Mouse (Mus musculus): ENCODE measurements at regions not wholly inside any gene's neighbourhood (a gene's known extent, or its start where the extent isn't known, plus 50 kb on each side); places are given as distances from the start of the nearest gene placed in this dataset.

DNA sequence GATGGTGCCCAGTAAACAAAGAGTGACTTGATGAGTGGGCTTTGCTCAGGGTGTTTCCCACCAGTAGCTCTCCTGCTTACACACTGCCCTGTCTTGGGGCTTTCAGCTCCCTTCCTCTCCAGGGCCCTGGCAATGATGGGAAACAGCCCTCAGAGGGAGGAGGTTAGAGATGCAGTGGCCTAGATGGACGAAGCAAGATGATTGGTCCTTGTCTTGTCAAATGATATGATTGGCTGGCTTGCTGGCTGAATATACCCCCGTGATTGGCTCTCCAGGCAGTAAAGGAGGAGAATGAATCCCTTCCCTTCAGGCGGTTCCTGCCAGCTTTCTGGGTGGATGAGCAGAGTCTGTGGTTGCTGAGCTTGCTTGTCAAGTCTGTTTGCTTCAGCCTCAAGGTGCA is 74.8 kb upstream of the Ncam1 start:
- DNase-seq (ENCODE audit: low read depth, low spot score) = peak; percentile 82

DNA sequence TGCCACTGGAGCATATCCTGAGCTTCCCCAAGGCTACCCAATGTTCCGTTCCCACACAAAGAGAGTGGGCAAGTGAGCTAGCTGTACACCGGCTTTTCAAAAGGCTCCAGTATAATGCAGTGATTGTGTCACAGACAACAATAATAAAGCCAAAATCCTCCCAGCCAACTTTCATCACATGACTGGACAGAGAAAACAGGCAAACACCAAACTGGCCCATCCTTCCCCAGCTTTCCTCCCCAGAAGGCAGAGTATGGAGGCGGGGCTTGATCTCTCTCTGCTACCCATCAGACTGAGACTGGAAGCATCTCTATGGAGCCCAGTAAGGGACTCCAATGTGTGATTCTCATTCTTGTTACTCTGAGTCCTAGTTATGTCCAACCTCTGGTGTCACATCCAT is 52.8 kb upstream of the Ncam1 start:
- DNase-seq (ENCODE audit: low read depth, low spot score) = no peak

DNA sequence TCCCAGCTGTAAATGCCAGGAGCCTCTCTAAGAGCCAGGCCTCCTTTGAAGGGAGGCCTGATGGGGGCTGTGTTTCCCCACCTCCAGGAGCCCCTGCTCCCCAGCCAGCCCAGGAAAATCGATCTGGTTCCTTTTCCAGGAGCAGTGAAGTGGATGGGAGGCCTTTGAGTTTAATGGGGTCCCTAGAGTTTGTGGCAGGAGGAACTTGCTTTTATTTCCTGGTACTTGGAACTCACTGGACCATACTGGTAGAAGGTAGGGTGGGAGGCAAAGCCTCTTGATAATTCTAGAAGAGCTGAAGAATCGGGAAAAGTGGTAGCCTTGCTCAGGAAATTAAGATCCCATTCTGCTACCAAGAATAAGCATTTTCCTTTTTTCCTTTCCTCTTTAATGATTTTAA is 50.7 kb upstream of the Ncam1 start:
- no peak for DNase-seq (ENCODE audit: low read depth, low spot score)

- DNase-seq (ENCODE audit: low read depth, low spot score) = no peak
These were observed 50.2 kb upstream of the Ncam1 start for GRCm38 (mm10) chr9:49848943-49849342.

Data from forelimb bud, embryonic 11.5 days (tissue).